Mouse (Mus musculus): ENCODE measurements around the gene Pwwp2a. TPM values are rescaled to one million over a fixed set of nuclear protein-coding genes. Genes with fewer than 3 reads are reported as not detected.

Gene Pwwp2a
- polyA plus RNA-seq (2014; fragmentation: Illumina TruSeq; extraction: RNeasy Lipid Tissue Mini Kit (QIAGEN cat#74804)): 59.1 TPM

DNA sequence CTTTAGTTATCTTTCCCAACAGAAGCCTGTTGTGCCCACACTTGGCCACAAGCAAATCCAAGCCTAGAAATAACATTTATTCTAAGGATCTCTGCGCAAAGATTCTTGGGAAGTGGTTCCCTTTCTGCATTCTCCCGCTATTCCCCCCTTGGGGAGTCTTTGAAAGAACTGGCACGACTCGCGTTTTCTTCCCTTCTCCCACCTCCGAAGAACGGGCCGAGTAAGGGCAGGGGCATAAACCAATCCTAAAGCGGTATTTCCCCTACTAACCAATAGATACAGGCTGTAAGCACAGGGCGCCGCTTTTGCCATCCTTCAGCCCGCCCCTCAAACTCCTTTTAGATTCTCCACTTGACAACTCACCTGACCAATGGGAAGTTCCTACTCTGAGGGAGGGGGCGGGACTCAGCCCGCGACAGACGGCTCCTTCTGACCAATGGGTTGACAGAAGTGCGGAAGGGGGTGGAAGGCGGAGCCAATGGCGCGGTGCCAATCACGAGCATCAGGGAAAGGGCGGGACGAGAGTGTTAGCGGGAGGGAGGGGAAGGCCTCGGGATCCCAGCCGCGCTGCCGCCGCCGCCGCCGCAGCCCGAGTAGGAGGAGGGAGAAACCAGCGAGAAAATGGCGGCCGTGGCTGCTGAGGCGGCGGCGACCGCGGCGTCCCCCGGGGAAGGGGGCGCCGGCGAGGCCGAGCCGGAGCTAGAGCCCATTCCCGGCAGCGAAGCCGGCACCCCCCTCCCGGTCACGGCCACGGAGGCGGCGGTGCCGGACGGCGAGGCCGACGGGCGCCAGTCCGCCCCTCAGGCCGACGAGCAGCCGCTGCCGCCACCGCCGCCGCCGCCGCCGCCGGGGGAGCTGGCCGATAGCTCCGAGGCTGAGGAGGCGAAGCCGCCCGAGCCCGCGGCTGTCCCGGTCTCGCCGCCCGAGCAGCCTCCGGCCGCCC is at the start of gene Pwwp2a:
TSS of gene Pwwp2a (plus strand) at position 527 of the 943 bp plus-strand sequence.

DNA sequence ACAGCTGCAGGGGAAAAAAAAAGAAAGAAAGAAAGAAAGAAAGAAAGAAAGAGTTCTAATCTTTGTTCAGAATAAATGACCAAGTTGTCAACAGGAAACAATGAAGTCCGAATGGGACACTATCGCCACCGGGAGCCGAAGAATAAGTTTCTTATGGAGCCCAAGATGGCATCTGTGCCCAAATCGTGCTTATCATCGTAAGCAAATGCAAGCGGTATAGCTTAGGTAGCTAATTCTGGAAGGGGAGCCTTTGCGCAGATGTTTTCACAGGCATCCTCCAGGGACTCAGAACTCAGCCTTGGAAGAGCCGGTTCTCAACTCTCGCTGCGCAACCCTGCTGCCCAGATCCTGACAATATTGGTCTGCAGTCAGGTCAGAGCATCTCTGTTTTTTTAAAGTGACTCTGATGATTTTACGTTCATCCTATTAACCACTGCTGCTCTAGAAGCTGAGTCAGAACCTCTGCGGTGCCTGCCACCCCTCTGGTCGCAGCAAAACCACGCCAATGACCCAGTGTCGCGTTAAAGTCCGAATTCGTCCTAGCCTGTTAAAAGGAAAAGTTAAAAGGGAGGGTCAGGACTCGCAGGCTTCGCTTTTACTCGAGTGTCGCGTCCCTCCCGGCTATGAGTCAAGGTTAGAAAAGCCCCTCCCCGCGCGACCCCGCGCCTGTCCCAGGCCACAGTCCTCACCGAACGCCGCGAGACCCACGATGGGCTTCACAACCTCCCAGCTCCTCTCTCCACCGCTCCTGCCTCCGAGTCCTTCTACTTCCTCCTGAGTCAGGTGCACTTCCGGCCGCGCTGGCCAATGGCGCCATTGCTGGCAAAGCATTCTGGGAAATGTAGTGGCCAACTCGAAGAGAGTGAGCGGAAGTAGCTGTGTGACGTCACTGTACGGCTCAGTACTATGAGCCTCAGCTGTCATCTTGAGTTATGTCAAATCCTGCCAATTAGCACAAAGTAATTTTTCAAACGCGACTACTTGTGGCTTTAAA is 65.7 kb downstream of the Pwwp2a start, which contains the start of gene Ttc1:
TSS of gene Ttc1 (minus strand) at position 776 of the 994 bp plus-strand sequence.

Other genes starting within 250 kb of the Pwwp2a start
- 124 TPM for gene Slu7, start 248.3 kb upstream of the Pwwp2a start, polyA plus RNA-seq (2014; fragmentation: Illumina TruSeq; extraction: RNeasy Lipid Tissue Mini Kit (QIAGEN cat#74804))
- gene C1qtnf2, start 207.7 kb upstream of the Pwwp2a start, polyA plus RNA-seq (2014; fragmentation: Illumina TruSeq; extraction: RNeasy Lipid Tissue Mini Kit (QIAGEN cat#74804)): 1.1 TPM
- 6.9 TPM for gene Ccnjl, start 153.2 kb upstream of the Pwwp2a start, polyA plus RNA-seq (2014; fragmentation: Illumina TruSeq; extraction: RNeasy Lipid Tissue Mini Kit (QIAGEN cat#74804))
- gene 4933415A04Rik, start 95.0 kb upstream of the Pwwp2a start, polyA plus RNA-seq (2014; fragmentation: Illumina TruSeq; extraction: RNeasy Lipid Tissue Mini Kit (QIAGEN cat#74804)): 0.83 TPM
- not detected for gene Fabp6, start 80.5 kb upstream of the Pwwp2a start, polyA plus RNA-seq (2014; fragmentation: Illumina TruSeq; extraction: RNeasy Lipid Tissue Mini Kit (QIAGEN cat#74804))
- 71.3 TPM for gene Ttc1, start 66.0 kb downstream of the Pwwp2a start, polyA plus RNA-seq (2014; fragmentation: Illumina TruSeq; extraction: RNeasy Lipid Tissue Mini Kit (QIAGEN cat#74804))
- gene Adra1b, start 219.2 kb downstream of the Pwwp2a start, polyA plus RNA-seq (2014; fragmentation: Illumina TruSeq; extraction: RNeasy Lipid Tissue Mini Kit (QIAGEN cat#74804)): 0.14 TPM

Data from ovary, adult 10 weeks (tissue).